Mouse (Mus musculus) ovary, adult 18-20 months (tissue): ENCODE data around the gene Afg1l.

Experiments
- DNase-seq: peaks from one replicate; pipeline ENCODE4 v3.0.0; 2022; ENCODE audit warnings: low spot score, mixed read lengths

Gene Afg1l

GRCm38 (mm10) chr10:42297109-42297508 lies 181.3 kb downstream of the Afg1l start:
- DNase-seq = no peak

GRCm38 (mm10) chr10:42296559-42296958 lies 181.8 kb downstream of the Afg1l start:
- DNase-seq = no peak

GRCm38 (mm10) chr10:42295028-42295427 lies 183.3 kb downstream of the Afg1l start:
- no peak for DNase-seq

- no peak for DNase-seq
These were observed 184.0 kb downstream of the Afg1l start for GRCm38 (mm10) chr10:42294392-42294791.

- DNase-seq = peak; percentile 26
These were observed 184.5 kb downstream of the Afg1l start for GRCm38 (mm10) chr10:42293877-42294276.

- no peak for DNase-seq
These were observed 187.0 kb downstream of the Afg1l start for GRCm38 (mm10) chr10:42291360-42291759.

GRCm38 (mm10) chr10:42287666-42288065 lies 190.7 kb downstream of the Afg1l start:
- no peak for DNase-seq

- DNase-seq = no peak
These were observed 200.0 kb downstream of the Afg1l start for GRCm38 (mm10) chr10:42278307-42278850.

GRCm38 (mm10) chr10:42277476-42278306 lies 200.7 kb downstream of the Afg1l start:
- DNase-seq = peak; percentile 98

GRCm38 (mm10) chr10:42276507-42277345 lies 201.6 kb downstream of the Afg1l start, which contains the start of gene Foxo3:
Gene Foxo3, minus strand, starts transcription at chr10:42276755.
- peak; percentile 87 for DNase-seq

- DNase-seq = peak; percentile 29
These were observed 202.4 kb downstream of the Afg1l start for GRCm38 (mm10) chr10:42275871-42276501.

GRCm38 (mm10) chr10:42275401-42275870 lies 202.9 kb downstream of the Afg1l start:
- peak; percentile 35 for DNase-seq

- no peak for DNase-seq
These were observed 203.5 kb downstream of the Afg1l start for GRCm38 (mm10) chr10:42274712-42275400.

GRCm38 (mm10) chr10:42273760-42274691 lies 204.3 kb downstream of the Afg1l start:
- peak; percentile 24 for DNase-seq

- DNase-seq = no peak
These were observed 205.0 kb downstream of the Afg1l start for GRCm38 (mm10) chr10:42273403-42273759.

GRCm38 (mm10) chr10:42271454-42272230 lies 206.7 kb downstream of the Afg1l start:
- DNase-seq = no peak

- no peak for DNase-seq
These were observed 207.9 kb downstream of the Afg1l start for GRCm38 (mm10) chr10:42270277-42271083.

- no peak for DNase-seq
These were observed 208.9 kb downstream of the Afg1l start for GRCm38 (mm10) chr10:42269281-42270025.
